Comparison of ENCODE assay signal across 7 mouse cellular contexts in the genomic region with DNA sequence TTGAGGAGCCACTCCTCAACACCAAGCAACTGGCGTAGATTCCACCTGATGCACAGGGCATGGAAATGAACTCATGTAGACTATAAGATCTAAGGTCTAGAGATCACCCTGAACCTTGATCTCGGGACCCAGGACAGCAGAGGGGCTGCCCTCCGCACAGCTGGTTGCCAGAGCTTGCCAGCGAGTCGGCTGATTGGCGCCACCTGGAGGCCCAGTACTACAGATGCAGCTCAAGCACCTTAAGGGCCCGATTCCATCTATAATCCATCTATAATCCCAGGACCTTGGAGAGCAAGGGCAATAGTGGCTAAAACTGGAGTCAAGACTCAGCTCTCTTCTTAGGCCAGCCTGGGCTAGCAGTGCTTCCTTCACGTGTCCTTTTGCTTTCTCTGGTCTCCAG. TPM values are rescaled to one million over a fixed set of nuclear protein-coding genes. Genes with fewer than 3 reads are reported as not detected.
A peak's percentile ranks its signal among the peaks of the same experiment; 100 is the strongest.
DNase-seq lines count a peak whose midpoint lies in the region; ATAC-seq lines count a peak whose summit lies in the region.

No protein-coding gene starts in this region.

- no peak overlapping the region for H3K9ac ChIP-seq in heart, embryonic 16.5 days (ENCODE audit: low read length)

- peak; percentile 77 for DNase-seq in MN1 (ENCODE audit: low spot score)
- DNase-seq in embryo, embryonic 9.5 days (ENCODE audit: extremely low spot score) = peak; percentile 67
- peak; percentile 76 to 77 for DNase-seq in kidney, postnatal 25 days
- DNase-seq in skeletal muscle tissue, adult 2 months (ENCODE audit: low read depth, low spot score) = peak; percentile 43

- peak; percentile 74 for ATAC-seq in CD4-positive, CD25-positive, alpha-beta regulatory T cell, adult 4 months
- ATAC-seq in heart, embryonic 16.5 days (replicated peaks; ENCODE audit: extremely low read depth, insufficient read depth, low FRiP score) = peak; percentile 29; the same call in 1 of the 2 replicates

- no peaks in the 10 kb centered on the region for H3K9me3 ChIP-seq in heart, embryonic 16.5 days (replicated peaks; ENCODE audit: control insufficient read depth, low read length)
- no peaks in the 10 kb centered on the region for H3K9me3 ChIP-seq in megakaryocyte, embryonic 14.5 days

- peak overlapping the region; percentile 58; the same call in 1 of the 2 replicates for H3K4me3 ChIP-seq in heart, embryonic 16.5 days (ENCODE audit: low read length)
- peak overlapping the region; percentile 39 for H3K4me3 ChIP-seq in megakaryocyte, embryonic 14.5 days (replicated peaks)

- no peak overlapping the region for H3K27ac ChIP-seq in heart, embryonic 16.5 days (ENCODE audit: low read length)

- no peaks in the 10 kb centered on the region for H3K36me3 ChIP-seq in heart, embryonic 16.5 days (ENCODE audit: control insufficient read depth, insufficient read depth)
- H3K36me3 ChIP-seq in megakaryocyte, embryonic 14.5 days (replicated peaks; ENCODE audit: low read length) = peaks cover 35% of the 10 kb centered on the region

- H3K27me3 ChIP-seq in heart, embryonic 16.5 days (ENCODE audit: control insufficient read depth, insufficient read depth, low read length) = peaks cover 49% of the 10 kb centered on the region
- H3K27me3 ChIP-seq in megakaryocyte, embryonic 14.5 days (replicated peaks) = peaks cover 58% of the 10 kb centered on the region

- WGBS in heart, embryonic 16.5 days = 2% methylated on average over 8 of the region's 8 CpGs

- peaks cover 6% of the 10 kb centered on the region for H3K4me1 ChIP-seq in heart, embryonic 16.5 days (ENCODE audit: control insufficient read depth, insufficient read depth, low read length)
- peaks cover 42% of the 10 kb centered on the region for H3K4me1 ChIP-seq in megakaryocyte, embryonic 14.5 days

- H3K4me2 ChIP-seq in heart, embryonic 16.5 days (ENCODE audit: low read depth, low read length) = peak overlapping the region; percentile 76

RNA-seq across cellular contexts. Expression of gene Lgr6, which starts 0.9 kb away (rescaled TPM):
- polyA plus RNA-seq in CD4-positive, CD25-positive, alpha-beta regulatory T cell, adult 4 months (2017; shearing (Covaris generic)) = under 1 TPM in 1 of 2 experiments, not detected in 1; 0.08 TPM
- 2.5 and 4.6 TPM in 2 replicates for polyA plus RNA-seq in heart, embryonic 16.5 days (2015; fragmentation: Nextera tagmentation; extraction: Ambion mirVana)
- polyA plus RNA-seq in megakaryocyte, embryonic 14.5 days (2012; ENCODE audit: insufficient read depth, low replicate concordance) = 0.24 TPM in 1 of 2 replicates, not detected in the other

RNA-seq across cellular contexts. Expression of gene Ptpn7, which starts 26.5 kb away (rescaled TPM):
- 100 to 1,000 TPM; 166 to 302 TPM for polyA plus RNA-seq in CD4-positive, CD25-positive, alpha-beta regulatory T cell, adult 4 months (2017; shearing (Covaris generic))
- 7.3 and 20.5 TPM in 2 replicates for polyA plus RNA-seq in heart, embryonic 16.5 days (2015; fragmentation: Nextera tagmentation; extraction: Ambion mirVana)
- polyA plus RNA-seq in megakaryocyte, embryonic 14.5 days (2012; ENCODE audit: insufficient read depth, low replicate concordance) = 57.8 and 98.1 TPM in 2 replicates

RNA-seq across cellular contexts. Expression of gene Arl8a, which starts 40.7 kb away (rescaled TPM):
- 10 to 100 TPM; 11.5 to 13.8 TPM for polyA plus RNA-seq in CD4-positive, CD25-positive, alpha-beta regulatory T cell, adult 4 months (2017; shearing (Covaris generic))
- 40.2 and 43.9 TPM in 2 replicates for polyA plus RNA-seq in heart, embryonic 16.5 days (2015; fragmentation: Nextera tagmentation; extraction: Ambion mirVana)
- 96.0 and 156 TPM in 2 replicates for polyA plus RNA-seq in megakaryocyte, embryonic 14.5 days (2012; ENCODE audit: insufficient read depth, low replicate concordance)
